Mouse (Mus musculus): ENCODE measurements around the gene Mical2.
A peak's percentile ranks its signal among the peaks of the same experiment; 100 is the strongest.

The Mical2 gene

DNA sequence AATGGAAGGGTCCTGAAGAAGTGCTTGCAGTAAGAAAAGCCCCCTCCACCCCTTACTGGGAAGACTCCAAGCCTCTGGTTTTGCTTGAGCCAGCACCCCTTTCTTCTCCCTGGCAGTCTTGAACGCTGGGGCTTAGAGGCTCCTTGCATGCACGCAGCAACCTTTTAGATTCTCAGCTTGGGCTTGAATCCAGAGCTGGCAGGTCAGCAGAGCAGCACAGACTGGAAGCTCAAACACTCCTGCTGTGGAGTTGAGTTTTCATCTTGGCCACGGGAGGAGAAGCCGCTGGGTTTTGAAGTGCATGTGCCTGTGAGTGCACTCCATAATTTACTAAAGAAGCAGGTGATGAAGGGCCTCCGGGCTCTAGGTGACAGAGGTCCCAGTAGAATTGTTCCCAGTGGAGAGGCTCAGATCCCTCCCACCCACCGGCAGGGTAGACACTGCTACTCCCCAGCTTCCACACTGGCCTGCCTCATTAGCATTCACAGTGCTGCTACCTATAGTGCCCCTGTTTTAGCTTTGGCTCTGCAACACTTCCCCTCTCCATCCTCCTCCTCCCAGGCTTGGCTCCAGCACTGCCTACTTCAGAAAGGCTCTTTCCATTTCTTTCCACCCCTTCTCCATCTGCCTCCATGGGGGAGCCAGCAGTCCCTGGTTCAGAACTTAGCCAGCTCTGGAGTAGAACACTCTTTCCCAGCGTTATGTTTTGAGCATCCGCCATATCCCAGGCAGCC, 15.7 kb downstream of the Mical2 start:
- DNase-seq (ENCODE audit: low spot score in 2 of 2) = peak in 1 of 2 experiments; percentile 55

DNA sequence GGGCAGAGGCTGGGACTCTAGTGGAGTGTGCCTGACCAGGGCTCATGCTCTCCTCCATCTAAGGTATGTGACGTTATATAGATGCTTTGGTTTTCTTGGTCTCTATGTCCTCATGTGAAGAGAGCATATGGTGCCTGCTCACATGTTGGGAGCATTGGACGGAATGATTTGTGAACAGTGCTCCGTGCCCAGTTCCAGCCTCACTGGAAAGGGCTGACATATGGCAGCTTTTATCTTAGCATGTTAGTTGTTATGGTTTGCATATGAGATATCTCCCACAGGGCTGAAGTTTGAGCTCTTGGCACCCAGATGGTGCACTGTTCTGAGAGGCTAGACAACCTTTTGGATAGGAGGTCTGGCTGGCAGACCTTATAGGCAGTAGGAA, 16.3 kb downstream of the Mical2 start:
- no peak for DNase-seq (ENCODE audit: low spot score in 2 of 2)

GRCm38 (mm10) chr7:112242587-112242986, 16.9 kb downstream of the Mical2 start:
- DNase-seq (ENCODE audit: low spot score in 2 of 2) = no peak

- no peak for DNase-seq (ENCODE audit: low spot score in 2 of 2)
Measured at GRCm38 (mm10) chr7:112244071-112244470, 18.4 kb downstream of the Mical2 start.

- no peak for DNase-seq (ENCODE audit: low spot score in 2 of 2)
Measured at GRCm38 (mm10) chr7:112244683-112245082, 19.0 kb downstream of the Mical2 start.

DNA sequence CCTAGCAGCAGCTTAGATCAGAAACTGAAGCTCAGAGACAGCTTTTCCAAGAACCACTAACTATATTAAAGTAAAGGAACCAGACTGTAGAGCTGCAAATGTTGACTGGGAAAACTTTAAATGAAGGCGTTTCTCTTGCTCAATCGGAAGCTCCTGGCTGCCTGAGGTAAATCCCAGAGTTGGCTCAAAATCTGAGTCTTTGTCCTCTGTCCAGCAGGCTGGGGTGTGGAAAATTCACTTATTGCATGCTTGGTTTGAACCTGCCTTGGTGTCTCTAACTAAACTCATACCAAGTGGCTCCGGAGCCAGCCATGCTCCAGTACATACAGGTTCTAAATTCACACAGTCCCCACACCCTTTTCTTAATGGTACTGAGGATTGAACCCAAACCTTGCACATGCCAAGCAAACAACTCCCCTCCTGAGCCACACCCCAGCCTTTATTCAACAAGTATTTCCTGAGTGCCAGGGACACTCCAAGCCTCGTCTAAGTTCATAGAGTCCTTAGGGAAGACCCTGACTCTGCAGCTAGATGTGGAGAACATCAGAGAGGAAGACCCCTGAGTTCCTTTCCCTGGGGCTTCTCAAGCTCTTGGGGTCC, 20.3 kb downstream of the Mical2 start:
- DNase-seq (ENCODE audit: low spot score in 2 of 2) = no peak

DNA sequence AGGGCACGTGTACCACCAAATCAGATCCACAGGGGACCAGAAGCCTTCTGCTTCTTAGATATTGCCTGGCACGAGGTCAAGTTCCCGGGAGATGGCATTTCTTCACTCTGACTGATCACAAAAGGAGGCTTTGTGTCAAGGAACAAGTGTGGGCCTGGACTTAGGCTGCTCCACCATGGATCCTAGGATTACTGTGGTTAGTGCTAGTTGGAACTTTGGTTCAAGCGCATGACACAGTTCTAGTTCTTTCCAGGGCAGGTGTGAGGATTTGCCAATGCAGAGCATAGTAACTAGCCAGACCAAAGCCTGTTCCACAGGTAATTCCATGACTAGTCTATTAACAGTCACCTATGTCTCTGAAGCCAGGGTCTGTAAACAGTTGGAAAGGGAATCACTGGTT, 20.8 kb downstream of the Mical2 start:
- DNase-seq (ENCODE audit: low spot score in 2 of 2) = no peak

DNA sequence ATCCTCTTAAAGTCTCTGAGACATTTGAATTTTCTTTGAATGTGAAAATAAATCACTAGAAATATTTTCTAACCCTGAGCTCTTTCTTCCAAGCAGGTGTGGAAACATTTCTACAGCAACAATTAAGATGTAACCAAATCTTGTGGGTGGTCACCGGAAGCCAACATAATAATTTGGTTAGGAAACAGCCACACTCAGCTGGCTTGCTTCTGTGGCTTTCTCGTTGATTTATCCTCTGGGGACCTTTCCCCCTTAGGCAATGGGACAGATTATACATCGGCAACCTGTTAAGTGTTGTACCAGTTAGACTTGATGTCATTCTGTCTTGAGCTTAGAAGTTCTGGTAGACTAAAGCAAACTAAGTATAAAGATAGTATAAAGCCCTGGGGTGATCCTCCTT, 22.2 kb downstream of the Mical2 start:
- no peak for DNase-seq (ENCODE audit: low spot score in 2 of 2)

- DNase-seq (ENCODE audit: low spot score in 2 of 2) = no peak
Measured at GRCm38 (mm10) chr7:112249476-112249875, 23.8 kb downstream of the Mical2 start.

DNA sequence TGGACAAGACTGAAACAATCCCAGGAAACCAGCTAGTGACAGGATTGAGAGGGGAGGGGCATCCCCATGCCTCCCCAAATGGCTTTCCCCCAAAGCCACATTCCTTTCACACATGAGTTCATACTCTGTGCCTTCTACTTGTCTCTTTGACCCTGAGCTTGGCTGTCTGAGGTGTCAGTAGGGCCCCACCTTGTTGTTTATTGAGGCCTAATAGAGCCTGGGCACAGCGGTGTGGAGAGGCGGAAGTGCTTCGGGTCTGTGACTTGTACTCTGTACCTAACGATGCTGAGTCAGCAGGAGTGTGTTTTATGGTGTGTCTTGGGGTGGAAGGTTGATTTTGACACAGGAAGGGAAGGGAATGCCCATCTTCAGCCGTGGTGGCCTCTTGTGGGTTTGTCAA, 26.4 kb downstream of the Mical2 start:
- no peak for DNase-seq (ENCODE audit: low spot score in 2 of 2)

- DNase-seq (ENCODE audit: low spot score in 2 of 2) = no peak
Measured at GRCm38 (mm10) chr7:112254233-112254632, 28.6 kb downstream of the Mical2 start.

- DNase-seq (ENCODE audit: low spot score in 2 of 2) = no peak
Measured at GRCm38 (mm10) chr7:112255248-112255866, 29.7 kb downstream of the Mical2 start.

GRCm38 (mm10) chr7:112258338-112258903, 32.8 kb downstream of the Mical2 start:
- DNase-seq (ENCODE audit: low spot score in 2 of 2) = no peak

GRCm38 (mm10) chr7:112259286-112259685, 33.6 kb downstream of the Mical2 start:
- DNase-seq (ENCODE audit: low spot score in 2 of 2) = no peak

DNA sequence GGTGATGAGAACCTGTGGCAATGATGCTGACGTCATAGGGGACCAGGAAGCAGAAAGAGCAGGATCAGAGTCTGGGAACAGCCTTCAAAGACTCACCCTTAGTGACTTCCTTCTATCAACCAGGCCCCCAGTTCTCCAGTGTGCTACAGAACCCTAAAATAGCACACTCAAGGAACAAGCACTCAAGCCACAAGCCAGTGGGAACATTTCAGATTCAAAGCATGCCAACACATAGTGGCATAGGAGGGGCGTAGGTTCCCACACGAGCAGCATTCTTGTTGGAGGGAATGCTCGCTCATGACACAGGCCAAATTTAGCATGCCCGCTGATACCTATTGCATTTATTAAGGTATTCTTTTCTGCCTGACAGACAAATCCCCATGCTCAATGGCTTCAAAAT, 35.5 kb downstream of the Mical2 start:
- DNase-seq (ENCODE audit: low spot score in 2 of 2) = no peak

GRCm38 (mm10) chr7:112267266-112267665, 41.6 kb downstream of the Mical2 start:
- no peak for DNase-seq (ENCODE audit: low spot score in 2 of 2)

DNA sequence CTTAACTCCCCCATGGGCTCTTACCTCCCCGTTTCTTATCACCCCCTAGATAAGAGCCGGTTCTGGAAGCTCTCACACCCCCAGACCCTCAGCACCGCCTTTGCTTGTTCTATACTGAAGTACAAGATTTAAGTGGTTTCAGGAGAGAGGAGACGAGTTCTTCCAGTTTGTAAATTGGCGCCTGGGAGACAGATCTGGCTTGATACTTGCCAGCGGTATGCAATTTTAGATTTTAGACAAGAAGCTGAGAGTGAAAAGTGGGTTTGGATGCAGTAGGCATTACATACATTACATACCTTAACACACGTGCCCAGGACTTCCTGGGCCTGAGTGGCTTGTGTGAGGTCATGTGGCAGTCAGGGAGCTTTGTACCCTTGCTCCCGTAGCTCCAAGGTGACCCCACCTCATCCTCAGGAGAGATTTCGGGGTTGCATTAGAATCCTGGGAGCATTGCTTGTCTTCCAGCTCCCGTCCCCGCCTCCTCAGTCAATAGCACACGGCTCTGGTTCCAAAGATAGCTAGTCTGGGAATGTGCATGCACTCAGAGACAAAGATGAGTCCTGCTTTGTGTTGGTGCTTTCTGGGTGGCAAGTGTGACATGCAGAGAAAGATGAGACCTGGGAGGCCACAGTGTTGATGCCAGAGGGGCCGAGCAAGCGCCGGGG, 43.2 kb downstream of the Mical2 start:
- no peak for DNase-seq (ENCODE audit: low spot score in 2 of 2)

GRCm38 (mm10) chr7:112270870-112271269, 45.2 kb downstream of the Mical2 start:
- no peak for DNase-seq (ENCODE audit: low spot score in 2 of 2)

DNA sequence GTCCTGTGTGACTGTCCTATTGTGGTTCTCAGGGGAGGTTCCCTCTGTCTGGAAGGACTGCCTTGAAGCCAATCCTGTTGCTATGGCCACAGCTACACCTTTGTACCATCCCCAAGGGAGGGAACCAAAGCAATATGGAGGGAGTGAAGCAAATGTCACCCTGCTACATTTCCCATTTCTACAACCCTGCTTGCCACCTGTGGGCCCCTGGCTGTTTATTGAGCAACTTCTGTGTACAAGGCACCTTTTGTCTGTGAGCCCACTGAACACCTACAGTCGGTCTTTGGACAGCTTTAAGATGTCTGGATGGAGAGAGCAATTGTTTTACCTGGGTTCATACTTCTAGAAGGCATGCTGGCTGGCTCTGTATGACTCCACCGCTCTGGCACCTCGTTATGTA, 46.0 kb downstream of the Mical2 start:
- DNase-seq (ENCODE audit: low spot score in 2 of 2) = no peak

- DNase-seq (ENCODE audit: low spot score in 2 of 2) = no peak
Measured at GRCm38 (mm10) chr7:112272692-112273091, 47.0 kb downstream of the Mical2 start.

DNA sequence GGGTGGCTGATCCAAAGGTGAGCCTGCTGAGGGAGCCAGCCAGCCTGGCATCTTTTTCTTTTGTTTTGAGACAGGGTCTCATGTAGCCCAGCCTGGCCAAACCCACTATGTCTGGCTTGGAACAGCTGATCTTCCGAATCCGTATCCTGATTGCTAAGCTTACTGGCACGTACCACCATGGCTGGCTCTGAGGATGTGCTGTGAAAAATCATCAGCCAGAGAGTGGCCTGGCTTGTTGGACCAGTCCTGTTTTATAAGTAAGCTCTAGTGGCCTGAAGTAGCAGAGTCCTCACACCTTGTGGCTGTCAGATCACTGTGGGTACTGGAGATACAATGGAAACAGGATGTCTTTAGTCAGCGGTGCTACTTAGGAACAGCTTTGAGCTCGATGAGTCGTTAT, 47.8 kb downstream of the Mical2 start:
- no peak for DNase-seq (ENCODE audit: low spot score in 2 of 2)

- no peak for DNase-seq (ENCODE audit: low spot score in 2 of 2)
Measured at GRCm38 (mm10) chr7:112274611-112275010, 49.0 kb downstream of the Mical2 start.

Data from frontal cortex, postnatal 25 days (tissue).